ENCODE assay signal across 15 mouse cellular contexts in the genomic region with DNA sequence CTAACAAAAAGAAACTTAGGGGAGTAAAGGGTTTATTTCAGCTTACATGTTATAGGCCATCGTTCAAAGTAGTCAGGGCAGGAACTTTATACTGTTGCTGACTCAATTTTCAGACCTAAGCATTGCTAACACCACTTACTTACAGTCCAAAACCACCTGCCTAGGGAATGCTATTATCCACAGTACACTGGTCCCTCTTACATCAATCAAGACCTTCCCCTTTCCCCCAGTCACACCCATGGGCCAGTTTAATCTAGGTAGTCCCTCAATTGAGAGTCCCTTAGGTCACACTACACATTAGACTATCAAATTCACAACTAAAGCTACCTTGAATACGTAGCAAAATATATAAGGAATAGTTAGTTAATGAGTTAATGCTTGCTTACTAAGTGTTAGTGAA.
"Had no signal": no experiment of that assay in that cellular context is flagged by ENCODE, and none has a peak within 500 bp of the region (broad histone marks: within the 10 kb centered on the region; RNA-seq: fewer than 3 reads in every experiment).

No protein-coding gene starts in this region.

- H3K4me2 ChIP-seq: neural tube, embryonic 15.5 days; stomach, embryonic 15.5 days had no signal

- H3K4me1 ChIP-seq: neural tube, embryonic 15.5 days had no signal

- H3K9me3 ChIP-seq: neural tube, embryonic 15.5 days; stomach, embryonic 15.5 days had no signal

- H3K27me3 ChIP-seq: neural tube, embryonic 15.5 days; stomach, embryonic 15.5 days had no signal

- H3K27ac ChIP-seq: neural tube, embryonic 15.5 days; stomach, embryonic 15.5 days; stomach, postnatal 0 days had no signal

- H3K9ac ChIP-seq: neural tube, embryonic 15.5 days; stomach, embryonic 15.5 days had no signal

- DNase-seq: retina, postnatal 1 day; right cerebral cortex, adult 18-20 months; right cerebral cortex, postnatal 14 days; right cerebral cortex, postnatal 25 days; right cerebral cortex, postnatal 4 days; spleen, adult 18-20 months; thymus, adult 18-20 months; thymus, adult 2 months; thymus, postnatal 14 days; thymus, postnatal 25 days; thymus, postnatal 36 days; thymus, postnatal 4 days had no signal

- H3K4me3 ChIP-seq: neural tube, embryonic 15.5 days; stomach, embryonic 15.5 days had no signal
